Mouse (Mus musculus) embryonic facial prominence, embryonic 14.5 days (tissue): ENCODE results near the gene Acoxl. TPM values are rescaled to one million over a fixed set of nuclear protein-coding genes. Genes with fewer than 3 reads are reported as not detected.

Experiments used
- ATAC-seq: fragments of 200-750 bp; cut with Nextera tagmentation; 2 replicates; pipeline ENCODE4 v1.8.0; 2017; ENCODE audit warnings: low read depth, moderate number of reproducible peaks, moderate TSS enrichment
- DNase-seq: peaks from one replicate; pipeline ENCODE4 v3.0.0-alpha.2; 2015; ENCODE audit warnings: low spot score
- H3K27ac ChIP-seq: fragments of 300-500 bp; sonication (generic); replicated peaks from 2 replicates; pipeline ENCODE4 v1.5.1; 2014; ENCODE audit warnings: low read depth, mild to moderate bottlenecking, low read length, moderate library complexity
- H3K27me3 ChIP-seq: fragments of 300-500 bp; sonication (generic); replicated peaks from 2 replicates; pipeline ENCODE4 v1.6.1; 2014; ENCODE audit warnings: low read length; ENCODE audit not compliant: control insufficient read depth, insufficient read depth
- H3K36me3 ChIP-seq: fragments of 300-500 bp; sonication (generic); 2 replicates; pipeline ENCODE4 v1.6.1; 2014; ENCODE audit warnings: low read length, mixed read lengths; ENCODE audit not compliant: control insufficient read depth, insufficient read depth
- H3K4me1 ChIP-seq: fragments of 300-500 bp; sonication (generic); 2 replicates; pipeline ENCODE4 v1.6.1; 2014; ENCODE audit warnings: antibody characterized with exemption, low read length; ENCODE audit not compliant: control insufficient read depth, insufficient read depth
- H3K4me2 ChIP-seq: fragments of 300-500 bp; sonication (generic); 2 replicates; pipeline ENCODE4 v1.6.1; 2014; ENCODE audit warnings: low read depth, mild to moderate bottlenecking, low read length, moderate library complexity, mixed read lengths
- H3K4me3 ChIP-seq: fragments of 300-500 bp; sonication (generic); 2 replicates; pipeline ENCODE4 v1.5.1; 2014; ENCODE audit warnings: low read depth, mild to moderate bottlenecking, low read length
- H3K9ac ChIP-seq: fragments of 300-500 bp; sonication (generic); 2 replicates; pipeline ENCODE4 v1.6.1; 2014; ENCODE audit warnings: low read depth, mild to moderate bottlenecking, low read length, moderate library complexity, mixed read lengths
- H3K9me3 ChIP-seq: fragments of 300-500 bp; sonication (generic); 2 replicates; pipeline ENCODE4 v1.6.1; 2016; ENCODE audit warnings: low read length; ENCODE audit not compliant: control insufficient read depth
- WGBS: fragments of 180-500 bp; shearing (Covaris S2); extraction: QIAGEN DNeasy Blood & Tissue Kit; methylation state at CpG from one replicate; pipeline ENCODE4 v1.1.7; 2014; 5-methylcytosine and 5-hydroxymethylcytosine counted together
- polyA plus RNA-seq: library from polyadenylated mRNA; unstranded; fragments of >200 nt; fragmentation: Nextera tagmentation; extraction: Ambion mirVana; gene quantifications from 2 replicates; pipeline ENCODE4 v1.2.1, GENCODE M21; 2014

Acoxl gene
- polyA plus RNA-seq, 1 experiment from 2014 or later = 0.24 TPM

DNA sequence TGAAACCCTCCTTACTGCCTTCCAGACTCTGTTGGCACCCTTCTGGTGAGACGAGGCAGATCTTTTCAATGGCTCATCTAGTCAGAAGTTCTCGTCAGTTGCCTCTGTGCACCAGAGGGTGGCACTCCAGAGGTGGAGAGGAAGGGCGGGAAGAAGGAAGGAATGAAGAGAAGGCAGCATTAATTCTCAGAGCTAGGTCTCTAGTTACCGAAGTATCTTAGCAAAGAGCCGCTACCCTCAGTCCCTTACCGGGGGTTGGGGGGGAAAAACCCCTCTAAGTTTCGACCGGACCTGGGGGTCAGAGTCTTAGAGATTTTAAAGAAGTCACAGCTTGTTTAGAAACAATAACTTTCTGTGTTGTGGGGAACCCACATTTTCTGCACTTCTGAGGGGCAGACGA lies 283.8 kb downstream of the Acoxl start:
- H3K36me3 ChIP-seq = no peaks in the 10 kb centered on the region
- no peak overlapping the region for H3K27ac ChIP-seq
- H3K4me2 ChIP-seq = peak overlapping the region; percentile 98
- peaks cover 22% of the 10 kb centered on the region for H3K4me1 ChIP-seq
- no peaks in the 10 kb centered on the region for H3K9me3 ChIP-seq
- H3K27me3 ChIP-seq = peaks cover 30% of the 10 kb centered on the region
- DNase-seq = peak; percentile 80
- under 1% methylated on average over 9 of the region's 9 CpGs for WGBS
- H3K4me3 ChIP-seq = peak overlapping the region; percentile 28
- ATAC-seq = no peak
- no peak overlapping the region for H3K9ac ChIP-seq

DNA sequence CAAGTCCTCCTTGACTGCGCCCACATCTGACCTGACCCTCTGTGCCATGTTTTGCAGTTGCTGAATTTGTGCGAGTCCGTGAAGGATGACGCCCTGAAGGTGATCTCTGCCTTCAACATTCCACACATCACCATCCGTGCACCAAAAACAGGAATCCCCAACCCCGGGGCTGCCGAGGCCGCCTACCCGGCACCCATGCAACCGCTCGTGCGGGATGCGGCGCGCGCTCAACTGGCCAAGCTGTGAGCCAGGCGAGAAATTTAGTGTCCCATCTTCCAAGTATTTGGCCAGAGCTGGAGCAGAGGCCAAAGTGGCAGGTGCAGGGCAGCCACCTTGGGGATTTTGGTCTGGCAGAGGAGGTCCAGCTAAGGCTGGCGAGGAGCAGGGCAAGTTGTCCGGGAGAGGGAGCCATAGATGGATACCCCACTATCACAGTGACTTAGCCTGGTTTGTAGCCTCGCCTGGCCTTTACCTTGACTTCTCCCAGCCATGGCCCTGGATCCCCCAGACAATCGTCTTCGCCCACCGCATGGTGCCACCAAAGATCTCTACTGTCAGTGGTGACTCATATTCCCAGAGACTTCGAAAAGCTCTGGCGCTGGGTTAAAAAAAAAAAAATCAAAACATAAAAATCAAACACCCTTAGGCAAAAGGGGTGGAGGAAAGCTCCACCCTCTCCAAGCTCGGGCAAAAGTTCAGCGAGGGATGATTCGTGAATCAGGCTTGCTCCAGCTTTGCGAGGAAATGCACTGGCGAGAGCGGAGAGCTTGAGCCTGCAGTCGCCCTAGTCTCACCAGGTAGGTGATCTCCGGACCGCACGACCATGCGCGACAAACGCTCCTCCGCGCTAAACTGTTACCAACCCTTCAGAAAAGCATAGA lies 284.5 kb downstream of the Acoxl start:
- peak; percentile 52 for DNase-seq
- H3K4me2 ChIP-seq = peak overlapping the region; percentile 98

DNA sequence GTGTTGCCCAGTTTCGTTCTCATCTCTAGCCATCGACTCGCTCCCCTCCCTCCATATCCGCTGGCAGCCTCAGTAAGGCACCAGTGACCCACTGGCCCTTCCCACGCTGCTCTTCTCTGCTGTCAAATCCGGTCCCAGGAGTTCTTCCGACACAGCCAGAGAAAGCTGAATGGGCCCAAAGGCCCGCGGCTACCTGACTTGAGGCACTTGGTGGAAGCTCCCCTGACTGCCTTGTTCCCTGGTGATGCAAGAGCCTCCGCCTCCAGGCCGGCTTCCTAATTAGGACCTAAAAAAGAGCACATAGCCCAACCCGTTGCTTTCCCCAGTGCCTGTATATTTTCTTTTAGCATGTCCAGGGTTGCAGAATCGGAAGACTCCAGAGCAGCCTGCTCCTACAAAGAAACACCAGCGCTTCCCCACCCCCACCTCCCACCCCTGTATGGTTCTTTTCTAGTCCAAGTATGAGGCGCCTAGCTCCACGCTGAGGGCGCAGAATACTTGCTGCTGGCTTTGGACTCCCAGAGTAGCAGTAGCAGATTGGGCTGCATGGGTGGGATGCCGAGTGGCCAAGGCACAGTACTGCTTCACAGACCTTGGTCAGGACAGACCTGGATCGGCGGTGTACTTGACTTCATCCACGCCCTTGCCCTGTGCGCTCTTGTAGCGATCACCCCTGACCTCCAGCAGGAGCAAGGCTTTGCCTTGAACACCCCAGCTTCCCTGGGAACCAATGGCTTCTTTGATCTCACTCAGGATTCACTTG lies 285.4 kb downstream of the Acoxl start:
- WGBS = 10% methylated on average over 23 of the region's 23 CpGs

More for the DNA sequence above, 284.5 kb downstream of the Acoxl start:
- Histone ChIP-seq H3K9ac (no peak overlapping the region), H3K36me3 (no peaks in the 10 kb centered on the region), H3K4me1 (peaks cover 22% of the 10 kb centered on the region), H3K27me3 (peaks cover 30% of the 10 kb centered on the region), H3K4me3 (peak overlapping the region; percentile 28), H3K27ac (no peak overlapping the region), H3K9me3 (no peaks in the 10 kb centered on the region)
- ATAC-seq = no peak
- 3% methylated on average over 40 of the region's 40 CpGs for WGBS

DNA sequence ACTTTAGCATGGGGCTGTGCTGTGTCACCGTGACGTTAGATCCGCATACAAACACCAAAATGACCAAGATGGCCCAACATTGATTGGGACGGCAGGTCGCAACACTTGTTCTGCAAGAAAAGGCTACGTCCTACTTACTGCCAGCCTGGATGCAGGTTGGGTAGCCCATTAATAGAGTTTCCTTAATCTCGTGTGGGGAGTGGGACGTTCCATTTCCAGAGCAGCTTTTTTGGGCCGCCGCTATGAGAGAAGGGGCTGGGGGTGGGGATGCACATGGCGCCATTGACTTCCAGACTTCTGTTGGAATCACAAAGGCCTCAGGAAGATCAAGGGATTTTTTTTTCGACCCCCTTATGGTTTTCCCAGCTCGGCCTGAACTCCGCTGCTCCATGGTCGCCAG lies 286.0 kb downstream of the Acoxl start:
- Histone ChIP-seq H3K4me3 (peak overlapping the region; percentile 80), H3K4me1 (peaks cover 31% of the 10 kb centered on the region), H3K36me3 (0 out of 2 replicates have a peak, but pooled peaks cover 3% of the 10 kb centered on the region), H3K27ac (no peak overlapping the region), H3K27me3 (peaks cover 30% of the 10 kb centered on the region), H3K4me2 (peak overlapping the region; percentile 98), H3K9ac (peak overlapping the region; percentile 79), H3K9me3 (no peaks in the 10 kb centered on the region)
- WGBS = 9% methylated on average over 15 of the region's 15 CpGs
- ATAC-seq (no peak), DNase-seq (no peak)

More for the DNA sequence above, 285.4 kb downstream of the Acoxl start:
- H3K4me2 ChIP-seq = peak overlapping the region; percentile 98
- no peaks in the 10 kb centered on the region for H3K36me3 ChIP-seq
- H3K9me3 ChIP-seq = no peaks in the 10 kb centered on the region
- peaks cover 30% of the 10 kb centered on the region for H3K27me3 ChIP-seq
- ATAC-seq (no peak), DNase-seq (no peak)
- H3K27ac ChIP-seq = no peak overlapping the region
- no peak overlapping the region for H3K9ac ChIP-seq
- H3K4me1 ChIP-seq = peaks cover 30% of the 10 kb centered on the region
- peak overlapping the region; percentile 80 for H3K4me3 ChIP-seq

GRCm38 (mm10) chr2:128125635-128126470 lies 287.2 kb downstream of the Acoxl start, which contains the start of gene Bcl2l11:
Bcl2l11 (plus strand) TSS chr2:128126038.
- Histone ChIP-seq H3K9ac (peak within 1 kb of the TSS; percentile 79), H3K4me3 (peak within 1 kb of the TSS; percentile 80), H3K27me3 (peaks cover 30% of the 10 kb centered on the region), H3K27ac (peak within 1 kb of the TSS; percentile 92), H3K4me1 (peaks cover 31% of the 10 kb centered on the region), H3K36me3 (peaks cover 10% of the 10 kb centered on the region; the same call in 1 of the 2 replicates), H3K4me2 (peak within 1 kb of the TSS; percentile 98), H3K9me3 (no peaks in the 10 kb centered on the region)
- peak; percentile 87 for ATAC-seq
- WGBS = under 1% methylated on average over 39 of the region's 76 CpGs
- DNase-seq = peak; percentile 97

GRCm38 (mm10) chr2:128126591-128127051 lies 287.9 kb downstream of the Acoxl start:
- Histone ChIP-seq H3K9ac (peak overlapping the region; percentile 79), H3K36me3 (peaks cover 14% of the 10 kb centered on the region), H3K27me3 (peaks cover 29% of the 10 kb centered on the region), H3K4me1 (peaks cover 31% of the 10 kb centered on the region), H3K4me3 (peak overlapping the region; percentile 80), H3K27ac (peak overlapping the region; percentile 92), H3K9me3 (no peaks in the 10 kb centered on the region), H3K4me2 (peak overlapping the region; percentile 98)
- ATAC-seq (0 out of 2 replicates have a peak, but pooled peaks have one; percentile 0), DNase-seq (no peak)
- 0% methylated on average over 18 of the region's 35 CpGs for WGBS

- H3K4me1 ChIP-seq = peaks cover 31% of the 10 kb centered on the region
- H3K4me3 ChIP-seq = peak overlapping the region; percentile 80
- H3K36me3 ChIP-seq = peaks cover 17% of the 10 kb centered on the region
- peaks cover 26% of the 10 kb centered on the region for H3K27me3 ChIP-seq
- DNase-seq (peak; percentile 97), ATAC-seq (peak; percentile 88)
- H3K27ac ChIP-seq = peak overlapping the region; percentile 92
- peak overlapping the region; percentile 98 for H3K4me2 ChIP-seq
- WGBS = 0% methylated on average over 14 of the region's 67 CpGs
- peak overlapping the region; percentile 79 for H3K9ac ChIP-seq
- no peaks in the 10 kb centered on the region for H3K9me3 ChIP-seq
Observed at GRCm38 (mm10) chr2:128127121-128127671, 288.5 kb downstream of the Acoxl start.
